Mouse (Mus musculus) limb, embryonic 11.5 days (tissue): ENCODE data around the gene Sox9. TPM values are rescaled to one million over a fixed set of nuclear protein-coding genes. Genes with fewer than 3 reads are reported as not detected.

ENCODE experiments used
- ATAC-seq: fragments of 200-750 bp; cut with Nextera tagmentation; 2 replicates; pipeline ENCODE4 v1.8.0; 2017; ENCODE audit warnings: low read depth; ENCODE audit not compliant: insufficient number of reproducible peaks, low FRiP score, low TSS enrichment
- DNase-seq: peaks from one replicate; pipeline ENCODE4 v3.0.0-alpha.2; 2015; ENCODE audit warnings: low spot score
- H3K27ac ChIP-seq: fragments of 300-500 bp; sonication (generic); replicated peaks from 2 replicates; pipeline ENCODE4 v1.5.1; 2014; ENCODE audit warnings: low read depth, mild to moderate bottlenecking, low read length
- H3K27me3 ChIP-seq: fragments of 300-500 bp; sonication (generic); 2 replicates; pipeline ENCODE4 v1.6.1; 2014; ENCODE audit warnings: mild to moderate bottlenecking, low read length, mixed read lengths; ENCODE audit not compliant: control insufficient read depth, insufficient read depth
- H3K36me3 ChIP-seq: fragments of 300-500 bp; sonication (generic); 2 replicates; pipeline ENCODE4 v1.6.1; 2014; ENCODE audit warnings: mild to moderate bottlenecking, low read length, moderate library complexity, mixed read lengths; ENCODE audit not compliant: control insufficient read depth, insufficient read depth
- H3K4me1 ChIP-seq: fragments of 300-500 bp; sonication (generic); 2 replicates; pipeline ENCODE4 v1.6.1; 2014; ENCODE audit warnings: low read length, mixed read lengths; ENCODE audit not compliant: control insufficient read depth, insufficient read depth
- H3K4me2 ChIP-seq: fragments of 300-500 bp; sonication (generic); 2 replicates; pipeline ENCODE4 v1.6.1; 2014; ENCODE audit warnings: low read depth, mild to moderate bottlenecking, moderate library complexity; ENCODE audit not compliant: severe bottlenecking
- H3K4me3 ChIP-seq: fragments of 300-500 bp; sonication (generic); 2 replicates; pipeline ENCODE4 v1.5.1; 2014; ENCODE audit warnings: low read depth, low read length
- H3K9ac ChIP-seq: fragments of 300-500 bp; sonication (generic); 2 replicates; pipeline ENCODE4 v1.6.1; 2014; ENCODE audit warnings: mild to moderate bottlenecking, low read length
- H3K9me3 ChIP-seq: fragments of 300-500 bp; sonication (generic); 2 replicates; pipeline ENCODE4 v1.6.1; 2016; ENCODE audit warnings: low read length; ENCODE audit not compliant: control insufficient read depth
- WGBS: fragments of 180-500 bp; shearing (Covaris S2); extraction: QIAGEN DNeasy Blood & Tissue Kit; methylation state at CpG from one replicate; pipeline ENCODE4 v1.1.7; 2014; 5-methylcytosine and 5-hydroxymethylcytosine counted together
- polyA plus RNA-seq: library from polyadenylated mRNA; unstranded; fragments of >200 nt; fragmentation: Nextera tagmentation; extraction: Ambion mirVana; gene quantifications from 2 replicates; pipeline ENCODE4 v1.2.1, GENCODE M21; 2014

Gene Sox9
- polyA plus RNA-seq, 1 experiment from 2014 or later = 215 TPM

DNA sequence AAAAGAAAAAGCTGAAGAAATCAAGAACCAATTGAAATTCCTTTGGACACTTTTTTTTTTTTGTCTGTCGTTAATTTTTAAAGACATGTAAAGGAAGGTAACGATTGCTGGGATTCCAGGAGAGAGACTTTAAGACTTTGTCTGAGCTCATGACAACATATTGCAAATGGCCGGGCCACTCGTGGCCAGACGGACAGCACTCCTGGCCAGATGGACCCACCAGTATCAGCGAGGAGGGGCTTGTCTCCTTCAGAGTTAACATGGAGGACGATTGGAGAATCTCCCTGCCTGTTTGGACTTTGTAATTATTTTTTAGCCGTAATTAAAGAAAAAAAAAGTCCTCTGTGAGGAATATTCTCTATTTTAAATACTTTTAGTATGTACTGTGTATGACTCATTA is 3.6 kb downstream of the Sox9 start:
- WGBS = 14% methylated on average over 8 of the region's 8 CpGs
- Histone ChIP-seq H3K4me1 (peaks cover 12% of the 10 kb centered on the region), H3K4me3 (peak overlapping the region; percentile 79), H3K27me3 (0 out of 2 replicates have a peak, but pooled peaks cover 2% of the 10 kb centered on the region), H3K36me3 (no peaks in the 10 kb centered on the region), H3K27ac (no peak overlapping the region), H3K4me2 (peak overlapping the region; percentile 95), H3K9me3 (no peaks in the 10 kb centered on the region), H3K9ac (peak overlapping the region; percentile 95; the same call in 1 of the 2 replicates)
- DNase-seq = peak; percentile 45
- no peak for ATAC-seq

DNA sequence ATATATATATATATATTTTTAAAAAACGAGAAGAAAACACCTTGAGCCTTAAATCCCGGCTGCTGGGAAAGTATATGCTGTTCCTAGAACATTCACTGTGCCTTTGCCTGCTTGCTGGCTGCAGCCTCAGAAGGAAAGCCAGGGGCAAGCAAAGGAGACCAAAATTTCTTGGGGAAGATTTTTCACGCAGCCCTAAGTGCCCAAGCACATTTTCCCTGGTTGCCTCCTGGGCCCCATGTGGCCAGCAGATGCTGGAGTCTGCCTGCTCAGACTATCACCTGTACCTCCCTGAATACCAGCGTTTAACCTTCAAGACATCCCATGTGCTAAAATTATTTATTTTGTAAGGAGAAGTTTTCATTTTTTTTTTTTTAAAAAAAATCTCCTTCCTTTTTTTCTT is 4.4 kb downstream of the Sox9 start:
- Histone ChIP-seq H3K4me2 (peak overlapping the region; percentile 37), H3K9me3 (no peaks in the 10 kb centered on the region), H3K27ac (no peak overlapping the region), H3K36me3 (no peaks in the 10 kb centered on the region), H3K4me1 (peaks cover 12% of the 10 kb centered on the region), H3K27me3 (0 out of 2 replicates have a peak, but pooled peaks cover 2% of the 10 kb centered on the region), H3K4me3 (peak overlapping the region; percentile 15), H3K9ac (no peak overlapping the region)
- ATAC-seq (no peak), DNase-seq (peak; percentile 68)
- WGBS = 27% methylated on average over 4 of the region's 4 CpGs

- Histone ChIP-seq H3K4me3 (no peak overlapping the region), H3K9ac (no peak overlapping the region), H3K27ac (0 out of 2 replicates have a peak overlapping the region, but pooled peaks have one; percentile 12), H3K9me3 (0 out of 2 replicates have a peak, but pooled peaks cover 3% of the 10 kb centered on the region), H3K36me3 (no peaks in the 10 kb centered on the region), H3K4me1 (peaks cover 12% of the 10 kb centered on the region), H3K27me3 (0 out of 2 replicates have a peak, but pooled peaks cover 2% of the 10 kb centered on the region), H3K4me2 (peak overlapping the region; percentile 0; the same call in 1 of the 2 replicates)
- 10% methylated on average over 13 of the region's 13 CpGs for WGBS
- DNase-seq (peak; percentile 40), ATAC-seq (no peak)
Observed at GRCm38 (mm10) chr11:112788296-112788695, 6.3 kb downstream of the Sox9 start.

DNA sequence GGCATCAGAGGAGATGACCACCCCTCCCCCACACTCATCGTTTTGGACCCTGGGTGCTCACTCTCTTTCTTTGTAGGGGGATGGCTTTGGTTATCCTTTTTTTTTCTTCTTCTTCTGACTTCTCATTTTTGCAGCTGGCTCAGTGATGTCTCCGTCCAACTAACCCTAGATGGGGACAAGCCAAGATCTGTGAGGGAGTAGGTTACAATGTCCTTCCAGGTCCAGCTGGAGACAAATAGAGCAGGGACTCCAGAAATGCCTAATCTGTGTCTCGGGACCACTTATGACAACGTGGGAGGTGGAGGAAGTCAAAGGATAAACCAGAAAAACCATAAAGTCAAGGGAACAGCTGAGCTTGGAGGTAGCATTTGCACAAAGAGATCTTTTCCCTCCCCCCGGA is 14.4 kb downstream of the Sox9 start:
- H3K27me3 ChIP-seq = no peaks in the 10 kb centered on the region
- H3K4me1 ChIP-seq = no peaks in the 10 kb centered on the region
- WGBS = 91% methylated on average over 5 of the region's 5 CpGs

GRCm38 (mm10) chr11:112798831-112799382 is 16.9 kb downstream of the Sox9 start:
- 50% methylated on average over 13 of the region's 13 CpGs for WGBS

More for the DNA sequence above, 14.4 kb downstream of the Sox9 start:
- H3K4me2 ChIP-seq = no peak overlapping the region
- no peak overlapping the region for H3K9ac ChIP-seq
- no peak overlapping the region for H3K4me3 ChIP-seq
- H3K36me3 ChIP-seq = no peaks in the 10 kb centered on the region
- ATAC-seq (no peak), DNase-seq (no peak)
- H3K27ac ChIP-seq = no peak overlapping the region
- H3K9me3 ChIP-seq = 0 out of 2 replicates have a peak, but pooled peaks cover 3% of the 10 kb centered on the region

DNA sequence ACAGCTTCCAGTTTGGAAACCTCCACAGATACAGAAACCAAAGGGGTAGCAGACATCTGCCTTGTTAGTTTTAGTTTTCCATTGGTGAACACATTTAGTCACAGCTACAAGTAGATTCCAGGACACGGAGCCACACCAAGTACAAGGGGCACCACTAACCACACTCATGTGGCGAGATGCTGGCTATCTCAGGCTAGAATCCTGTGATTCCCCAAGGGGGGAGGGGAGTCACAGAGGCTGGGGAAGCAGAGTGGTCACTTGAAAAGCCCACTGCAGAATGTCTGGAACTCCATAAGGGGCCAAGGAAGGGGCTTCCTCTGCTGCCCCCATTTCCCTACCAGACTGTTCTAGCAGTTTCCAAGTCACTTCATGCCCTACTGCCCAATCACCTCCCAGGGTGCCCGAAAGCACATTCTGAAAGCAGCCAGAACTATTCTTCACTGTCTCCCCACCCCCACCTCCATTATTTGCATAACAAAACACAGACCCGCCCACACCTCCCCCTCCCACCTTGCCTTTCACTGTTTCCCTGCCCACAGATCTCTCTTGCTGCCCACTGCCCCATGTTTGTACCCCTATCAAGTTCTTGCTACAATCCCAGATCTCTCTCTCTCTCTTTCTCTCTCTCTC is 19.3 kb downstream of the Sox9 start:
- DNase-seq (no peak), ATAC-seq (no peak)
- Histone ChIP-seq H3K36me3 (no peaks in the 10 kb centered on the region), H3K27ac (no peak overlapping the region), H3K9me3 (no peaks in the 10 kb centered on the region), H3K9ac (no peak overlapping the region), H3K4me1 (no peaks in the 10 kb centered on the region), H3K4me2 (no peak overlapping the region), H3K27me3 (no peaks in the 10 kb centered on the region), H3K4me3 (no peak overlapping the region)
- WGBS = 41% methylated on average over 4 of the region's 4 CpGs

More at GRCm38 (mm10) chr11:112798831-112799382, 16.9 kb downstream of the Sox9 start:
- no peak for DNase-seq
- no peak overlapping the region for H3K4me3 ChIP-seq
- no peaks in the 10 kb centered on the region for H3K4me1 ChIP-seq
- H3K27me3 ChIP-seq = no peaks in the 10 kb centered on the region
- no peak for ATAC-seq
- no peak overlapping the region for H3K27ac ChIP-seq
- H3K9ac ChIP-seq = no peak overlapping the region
- H3K9me3 ChIP-seq = no peaks in the 10 kb centered on the region
- H3K36me3 ChIP-seq = no peaks in the 10 kb centered on the region
- no peak overlapping the region for H3K4me2 ChIP-seq

DNA sequence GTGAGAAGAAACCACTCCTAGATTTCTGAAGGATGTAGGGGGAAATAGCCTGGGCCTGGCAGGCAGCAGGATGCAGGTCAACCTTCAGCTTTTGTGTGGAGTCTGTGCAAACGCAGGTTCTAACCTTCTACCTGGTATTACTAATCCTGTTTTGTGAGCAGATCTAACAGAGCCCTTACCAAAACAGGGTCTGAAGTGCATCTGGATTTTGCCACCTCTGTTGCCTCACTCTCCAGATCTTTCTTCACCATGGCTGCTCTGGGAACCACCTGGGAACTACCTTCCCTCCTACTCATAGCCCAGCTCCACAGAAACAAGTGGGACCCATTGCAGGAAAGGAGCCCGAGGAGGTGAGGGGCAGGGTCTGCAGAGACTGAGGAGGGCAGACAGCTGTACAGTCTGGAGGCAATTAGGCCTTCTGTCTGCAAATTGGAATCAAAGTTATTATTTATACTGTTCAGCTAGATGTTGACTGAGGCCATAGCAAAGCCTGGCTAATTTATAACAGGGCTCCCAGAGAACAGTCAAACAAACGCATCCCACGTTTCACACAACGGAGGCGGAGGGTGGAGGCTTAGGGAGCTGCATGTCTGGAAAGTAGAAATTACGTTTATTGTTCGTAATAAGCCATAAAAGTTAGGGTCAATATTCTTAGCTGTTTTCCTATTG is 25.9 kb downstream of the Sox9 start:
- Histone ChIP-seq H3K4me3 (no peak overlapping the region), H3K27ac (0 out of 2 replicates have a peak overlapping the region, but pooled peaks have one; percentile 14), H3K4me2 (no peak overlapping the region), H3K27me3 (no peaks in the 10 kb centered on the region), H3K36me3 (no peaks in the 10 kb centered on the region), H3K9ac (no peak overlapping the region), H3K9me3 (no peaks in the 10 kb centered on the region), H3K4me1 (peaks cover 11% of the 10 kb centered on the region)
- WGBS = 39% methylated on average over 8 of the region's 8 CpGs
- no peak for DNase-seq
- ATAC-seq = 0 out of 2 replicates have a peak, but pooled peaks have one; percentile 44

DNA sequence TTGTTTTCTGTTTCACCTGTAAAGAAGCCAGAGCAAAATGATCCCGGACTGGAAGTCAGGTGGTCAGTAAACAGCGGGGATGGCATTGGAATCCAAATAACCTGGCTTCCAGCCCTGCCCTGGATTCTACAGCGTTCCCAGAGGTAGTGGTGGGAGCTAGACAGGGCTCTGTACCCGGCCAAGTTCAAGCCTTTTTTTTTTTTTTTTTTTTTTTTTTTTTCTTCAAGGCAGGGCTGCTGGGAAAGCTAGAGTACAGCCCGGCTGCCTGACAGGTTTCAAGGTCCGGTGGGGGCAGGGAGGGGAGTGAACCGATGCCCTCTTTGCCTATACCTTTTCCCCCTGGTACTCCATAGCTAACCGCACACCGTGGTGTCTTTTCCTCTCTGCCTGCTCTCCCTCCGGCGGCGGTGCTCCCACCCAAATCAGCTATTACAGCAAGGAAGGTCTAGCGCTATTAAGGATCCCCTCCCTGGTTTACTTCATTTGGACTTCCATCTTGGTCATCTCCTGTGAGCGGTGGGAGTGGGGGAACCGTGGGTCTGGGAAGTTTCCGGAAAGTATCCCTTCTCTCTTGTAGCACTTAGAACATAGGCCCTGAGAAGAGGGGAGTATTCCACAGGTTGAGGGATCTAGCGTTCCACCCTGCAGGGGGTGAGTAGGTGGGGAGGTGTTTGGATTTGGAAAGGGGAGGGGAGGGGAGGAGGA is 28.6 kb downstream of the Sox9 start:
- WGBS = 1% methylated on average over 17 of the region's 17 CpGs
- H3K36me3 ChIP-seq = no peaks in the 10 kb centered on the region
- DNase-seq = no peak
- peak overlapping the region; percentile 51 for H3K4me2 ChIP-seq
- H3K27ac ChIP-seq = no peak overlapping the region
- no peak for ATAC-seq
- peak overlapping the region; percentile 22 for H3K4me3 ChIP-seq
- H3K4me1 ChIP-seq = peaks cover 11% of the 10 kb centered on the region
- H3K9ac ChIP-seq = no peak overlapping the region
- H3K9me3 ChIP-seq = no peaks in the 10 kb centered on the region
- no peaks in the 10 kb centered on the region for H3K27me3 ChIP-seq
